Mouse (Mus musculus) liver (tissue): ENCODE data around the gene Zdhhc25.

Source experiments
- DNase-seq: peaks from one replicate; pipeline ENCODE4 v3.0.0-alpha.2; 2020; ENCODE audit warnings: mixed read lengths

Zdhhc25 gene

GRCm38 (mm10) chr15:88635205-88635604, 35.1 kb downstream of the Zdhhc25 start:
- DNase-seq = no peak

- peak; percentile 58 for DNase-seq
Measured at GRCm38 (mm10) chr15:88651019-88651418, 50.9 kb downstream of the Zdhhc25 start.
